Mouse (Mus musculus): Measurements from ENCODE around the gene Ensa.

- TF ChIP-seq CTCF (IDR thresholded peaks at IDR 0.05; ENCODE audit: extremely low read depth, insufficient read length, insufficient replicate concordance, low read depth, low read length) = no peak
- no peak for TF ChIP-seq POLR2A (IDR thresholded peaks at IDR 0.05; ENCODE audit: low read depth, low read length)
Measured at GRCm38 (mm10) chr3:95650276-95651032, 25.7 kb downstream of the Ensa start.
